Mouse (Mus musculus) heart, embryonic 14.5 days (tissue): Measurements from ENCODE around the gene Opalin. TPM values are rescaled to one million over a fixed set of nuclear protein-coding genes. Genes with fewer than 3 reads are reported as not detected.

Source experiments
- ATAC-seq: fragments of 200-750 bp; cut with Nextera tagmentation; 2 replicates; pipeline ENCODE4 v1.8.0; 2017; ENCODE audit warnings: low read depth, moderate TSS enrichment; ENCODE audit not compliant: insufficient number of reproducible peaks, insufficient read depth, low FRiP score
- H3K27ac ChIP-seq, 2 experiments: fragments of 200-500 bp in 1 of 2; fragments of 300-500 bp in 1 of 2; sonication (generic) in 1 of 2; replicated peaks in 1 of 2; 2 replicates each; pipeline ENCODE4 v1.5.1; 2012 to 2014; ENCODE audit warnings: low read depth in 2 of 2, low read length in 2 of 2, control low read depth in 1 of 2, mild to moderate bottlenecking in 1 of 2, mixed read lengths in 1 of 2; ENCODE audit not compliant: control insufficient read depth in 1 of 2, insufficient read depth in 1 of 2
- H3K27me3 ChIP-seq: fragments of 300-500 bp; sonication (generic); 2 replicates; pipeline ENCODE4 v1.6.1; 2014; ENCODE audit warnings: mild to moderate bottlenecking, low read length, control low read depth; ENCODE audit not compliant: control insufficient read depth, insufficient read depth
- H3K36me3 ChIP-seq: fragments of 300-500 bp; sonication (generic); 2 replicates; pipeline ENCODE4 v1.6.1; 2014; ENCODE audit warnings: mild to moderate bottlenecking, control low read depth, low read length, mixed read lengths; ENCODE audit not compliant: control insufficient read depth, insufficient read depth
- H3K4me1 ChIP-seq, 2 experiments: fragments of 200-500 bp in 1 of 2; fragments of 300-500 bp in 1 of 2; sonication (generic) in 1 of 2; 2 replicates each; pipeline ENCODE4 v1.6.1; 2012 to 2014; ENCODE audit warnings: low read length in 2 of 2, control low read depth in 1 of 2, mixed read lengths in 1 of 2; ENCODE audit not compliant: control insufficient read depth in 2 of 2, insufficient read depth in 2 of 2
- H3K4me2 ChIP-seq: fragments of 300-500 bp; sonication (generic); 2 replicates; pipeline ENCODE4 v1.6.1; 2014; ENCODE audit warnings: mild to moderate bottlenecking, low read length
- H3K4me3 ChIP-seq, 2 experiments: fragments of 200-500 bp in 1 of 2; fragments of 300-500 bp in 1 of 2; sonication (generic) in 1 of 2; 2 replicates each; pipeline ENCODE4 v1.5.1; 2012 to 2014; ENCODE audit warnings: low read length in 2 of 2, mild to moderate bottlenecking in 2 of 2, control low read depth in 1 of 2, low read depth in 1 of 2, moderate library complexity in 1 of 2; ENCODE audit not compliant: control insufficient read depth in 1 of 2, insufficient read depth in 1 of 2
- H3K9ac ChIP-seq: fragments of 300-500 bp; sonication (generic); 2 replicates; pipeline ENCODE4 v1.6.1; 2014; ENCODE audit warnings: mild to moderate bottlenecking, low read length
- H3K9me3 ChIP-seq: fragments of 300-500 bp; sonication (generic); 2 replicates; pipeline ENCODE4 v1.6.1; 2016; ENCODE audit warnings: low read length, control low read depth; ENCODE audit not compliant: control insufficient read depth
- WGBS: fragments of 180-500 bp; shearing (Covaris S2); extraction: QIAGEN DNeasy Blood & Tissue Kit; methylation state at CpG from one replicate; pipeline ENCODE4 v1.1.7; 2014; 5-methylcytosine and 5-hydroxymethylcytosine counted together
- polyA plus RNA-seq: library from polyadenylated mRNA; unstranded; fragments of >200 nt; fragmentation: Nextera tagmentation; extraction: Ambion mirVana; gene quantifications from 2 replicates; pipeline ENCODE4 v1.2.1, GENCODE M21; 2014

Gene Opalin
- polyA plus RNA-seq, 1 experiment from 2014 or later: 0.14 TPM

GRCm38 (mm10) chr19:41073746-41074455 is 3.0 kb downstream of the Opalin start:
- Histone ChIP-seq H3K4me2 (no peak overlapping the region), H3K4me3 (no peak overlapping the region), H3K27ac (no peak overlapping the region), H3K4me1 (no peaks in the 10 kb centered on the region), H3K9ac (no peak overlapping the region), H3K27me3 (0 out of 2 replicates have a peak, but pooled peaks cover 3% of the 10 kb centered on the region), H3K36me3 (no peaks in the 10 kb centered on the region), H3K9me3 (no peaks in the 10 kb centered on the region)
- 82% methylated on average over 14 of the region's 14 CpGs for WGBS
- ATAC-seq: no peak

DNA sequence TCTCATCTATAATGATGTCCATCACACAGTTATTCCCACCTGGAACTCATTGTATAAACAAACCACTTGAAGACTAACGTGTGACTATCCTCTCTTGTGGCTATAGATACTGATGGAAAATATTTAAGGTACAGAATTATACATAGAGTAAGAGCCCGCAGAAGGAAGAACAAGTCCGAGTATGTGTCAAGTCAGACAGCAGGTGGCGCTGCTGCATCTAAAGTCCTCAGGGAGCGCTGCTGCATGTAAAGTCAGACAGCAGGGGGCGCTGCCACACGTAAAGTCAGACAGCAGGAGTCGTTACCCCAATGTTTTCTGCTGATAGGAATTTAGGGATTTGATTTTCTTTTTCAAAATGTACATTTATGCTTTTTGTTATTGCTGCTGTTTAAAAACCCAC is 5.4 kb downstream of the Opalin start:
- 7% methylated on average over 8 of the region's 8 CpGs for WGBS
- 0 out of 2 replicates have a peak, but pooled peaks cover 3% of the 10 kb centered on the region for H3K27me3 ChIP-seq
- H3K36me3 ChIP-seq: no peaks in the 10 kb centered on the region
- no peaks in the 10 kb centered on the region for H3K9me3 ChIP-seq
- H3K4me1 ChIP-seq: no peaks in the 10 kb centered on the region
- no peak overlapping the region for H3K27ac ChIP-seq
- no peak overlapping the region for H3K4me3 ChIP-seq
- no peak overlapping the region for H3K9ac ChIP-seq
- no peak overlapping the region for H3K4me2 ChIP-seq
- ATAC-seq: no peak

- no peak overlapping the region for H3K4me2 ChIP-seq
- no peaks in the 10 kb centered on the region for H3K27me3 ChIP-seq
- H3K4me3 ChIP-seq: no peak overlapping the region
- H3K27ac ChIP-seq: no peak overlapping the region
- no peaks in the 10 kb centered on the region for H3K36me3 ChIP-seq
- 55% methylated on average over 4 of the region's 4 CpGs for WGBS
- no peaks in the 10 kb centered on the region for H3K4me1 ChIP-seq
- no peaks in the 10 kb centered on the region for H3K9me3 ChIP-seq
- H3K9ac ChIP-seq: no peak overlapping the region
- no peak for ATAC-seq
These were observed 22.2 kb downstream of the Opalin start for GRCm38 (mm10) chr19:41054702-41055101.

GRCm38 (mm10) chr19:41053530-41053929 is 23.4 kb downstream of the Opalin start:
- ATAC-seq: no peak
- H3K9me3 ChIP-seq: no peaks in the 10 kb centered on the region
- H3K9ac ChIP-seq: no peak overlapping the region
- no peak overlapping the region for H3K4me2 ChIP-seq
- H3K4me3 ChIP-seq: no peak overlapping the region
- no peaks in the 10 kb centered on the region for H3K27me3 ChIP-seq
- H3K4me1 ChIP-seq: no peaks in the 10 kb centered on the region
- no peak overlapping the region for H3K27ac ChIP-seq
- WGBS: 24% methylated on average over 10 of the region's 10 CpGs
- H3K36me3 ChIP-seq: no peaks in the 10 kb centered on the region

DNA sequence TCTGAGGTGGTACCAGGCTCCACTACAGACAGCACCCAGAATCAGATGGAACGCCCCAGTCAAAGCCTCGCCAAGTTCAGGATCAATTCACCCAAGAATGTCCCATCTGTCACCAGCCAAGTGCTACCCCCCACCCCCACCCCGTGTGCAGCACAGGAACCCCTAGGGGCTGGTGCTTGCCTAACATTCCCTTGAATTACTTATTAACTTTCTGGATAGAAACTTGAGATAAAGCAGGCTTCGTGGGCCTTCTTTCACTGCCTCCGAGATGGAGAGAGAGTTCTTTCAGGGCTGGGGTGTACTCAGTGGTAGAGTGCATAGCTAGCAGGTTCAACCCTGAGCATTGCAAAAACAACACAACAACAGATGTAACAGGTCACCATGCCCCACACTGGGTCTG is 24.7 kb downstream of the Opalin start:
- H3K27me3 ChIP-seq: no peaks in the 10 kb centered on the region
- H3K4me3 ChIP-seq: no peak overlapping the region
- H3K4me1 ChIP-seq: no peaks in the 10 kb centered on the region
- H3K27ac ChIP-seq: no peak overlapping the region
- no peak for ATAC-seq
- no peaks in the 10 kb centered on the region for H3K36me3 ChIP-seq
- WGBS: 59% methylated on average over 5 of the region's 5 CpGs
- H3K9me3 ChIP-seq: no peaks in the 10 kb centered on the region
- H3K4me2 ChIP-seq: no peak overlapping the region
- no peak overlapping the region for H3K9ac ChIP-seq

DNA sequence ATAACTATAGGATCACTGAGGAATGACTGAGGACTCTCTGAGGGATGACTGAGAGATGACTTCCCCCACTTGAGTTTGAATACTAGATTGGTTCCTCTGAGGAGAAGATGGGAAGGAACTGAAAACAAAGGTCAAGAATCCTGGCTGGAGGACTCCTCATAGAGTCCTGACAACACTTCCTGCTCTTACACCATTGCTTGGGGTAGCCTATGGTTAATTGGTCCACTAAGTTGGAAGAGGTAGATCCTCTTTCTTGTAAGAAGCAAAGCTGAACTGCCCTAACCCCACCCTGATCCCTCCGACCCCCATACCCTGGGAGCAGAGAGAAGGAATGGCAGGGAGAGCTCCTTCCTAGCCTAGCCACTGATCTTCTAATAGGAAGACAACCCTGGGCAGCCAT is 25.2 kb downstream of the Opalin start:
- Histone ChIP-seq H3K27me3 (no peaks in the 10 kb centered on the region), H3K4me3 (no peak overlapping the region), H3K4me1 (no peaks in the 10 kb centered on the region), H3K27ac (no peak overlapping the region), H3K9me3 (no peaks in the 10 kb centered on the region), H3K36me3 (no peaks in the 10 kb centered on the region), H3K9ac (no peak overlapping the region), H3K4me2 (no peak overlapping the region)
- WGBS: 94% methylated on average over 1 of the region's 1 CpGs
- no peak for ATAC-seq

- 68% methylated on average over 3 of the region's 3 CpGs for WGBS
- Histone ChIP-seq H3K4me3 (no peak overlapping the region), H3K4me1 (peaks cover 0 to 2% of the 10 kb centered on the region in 2 experiments; a peak in 1 of 4 replicates), H3K36me3 (no peaks in the 10 kb centered on the region), H3K27me3 (no peaks in the 10 kb centered on the region), H3K27ac (no peak overlapping the region), H3K9ac (no peak overlapping the region), H3K4me2 (no peak overlapping the region), H3K9me3 (no peaks in the 10 kb centered on the region)
- no peak for ATAC-seq
These were observed 28.7 kb downstream of the Opalin start for GRCm38 (mm10) chr19:41048187-41048559.
